Mouse (Mus musculus) granulocyte monocyte progenitor cell, adult 5-6 weeks (primary cell): ENCODE results near the gene F13b. TPM values are rescaled to one million over a fixed set of nuclear protein-coding genes. Genes with fewer than 3 reads are reported as not detected.

Experiments used
- ATAC-seq: replicated peaks from 2 replicates; pipeline ENCODE4 v1.8.0; 2016; ENCODE audit warnings: mild to moderate bottlenecking, moderate TSS enrichment, inconsistent platforms; ENCODE audit not compliant: poor library complexity, severe bottlenecking
- total RNA-seq, 2 experiments: library from RNA; stranded (forward) in 1 of 2; stranded (reverse) in 1 of 2; fragments of 200-712, 200-1000 nt in 1 of 2; fragments of >200 nt in 1 of 2; fragmentation: Nextera tagmentation in 1 of 2; gene quantifications; 2 replicates each; pipeline ENCODE4 v1.2.3; 2014 to 2017

F13b gene
- total RNA-seq (2014; fragmentation: Nextera tagmentation) (not detected in 2 replicates), total RNA-seq (2017) (not detected in 2 replicates)

- ATAC-seq, result no peak
Measured at GRCm38 (mm10) chr1:139501258-139501752, at the start of gene F13b. Gene F13b (plus strand): TSS chr1:139501702.

- ATAC-seq, result peak; percentile 94
Measured at GRCm38 (mm10) chr1:139454340-139455225, 46.9 kb upstream of the F13b start, which contains the start of gene Aspm. Gene Aspm (plus strand): TSS chr1:139454772.

- peak; percentile 23 for ATAC-seq
Measured at GRCm38 (mm10) chr1:139455226-139455869, 46.2 kb upstream of the F13b start.

GRCm38 (mm10) chr1:139460807-139461206, 40.7 kb upstream of the F13b start:
- peak; percentile 93 for ATAC-seq

GRCm38 (mm10) chr1:139465936-139466335, 35.6 kb upstream of the F13b start:
- ATAC-seq, result no peak

GRCm38 (mm10) chr1:139478898-139479297, 22.6 kb upstream of the F13b start:
- no peak for ATAC-seq

GRCm38 (mm10) chr1:139480246-139480645, 21.3 kb upstream of the F13b start:
- no peak for ATAC-seq

GRCm38 (mm10) chr1:139481146-139481545, 20.4 kb upstream of the F13b start:
- no peak for ATAC-seq

GRCm38 (mm10) chr1:139494630-139495029, 6.9 kb upstream of the F13b start:
- ATAC-seq, result no peak

- no peak for ATAC-seq
Measured at GRCm38 (mm10) chr1:139495408-139495807, 6.1 kb upstream of the F13b start.

GRCm38 (mm10) chr1:139496212-139496611, 5.3 kb upstream of the F13b start:
- no peak for ATAC-seq

- no peak for ATAC-seq
Measured at GRCm38 (mm10) chr1:139499751-139500150, 1.8 kb upstream of the F13b start.

GRCm38 (mm10) chr1:139514556-139514955, 13.1 kb downstream of the F13b start:
- no peak for ATAC-seq

- no peak for ATAC-seq
Measured at GRCm38 (mm10) chr1:139548536-139548935, 47.0 kb downstream of the F13b start.

- no peak for ATAC-seq
Measured at GRCm38 (mm10) chr1:139551311-139551710, 49.8 kb downstream of the F13b start.

GRCm38 (mm10) chr1:139560024-139560423, 58.5 kb downstream of the F13b start, which contains the start of gene Cfhr1:
Gene Cfhr1 (minus strand): TSS chr1:139560272.
- no peak for ATAC-seq

Other genes with a start within 250 kb of the F13b start
- not detected in 2 replicates for gene Crb1, start 124.6 kb upstream of the F13b start, total RNA-seq (2014; fragmentation: Nextera tagmentation)
- gene Crb1, start 124.6 kb upstream of the F13b start, total RNA-seq (2017), result not detected in 2 replicates
- gene Zbtb41, start 79.4 kb upstream of the F13b start, total RNA-seq (2014; fragmentation: Nextera tagmentation), result 9.7 and 11.8 TPM in 2 replicates
- gene Zbtb41, start 79.4 kb upstream of the F13b start, total RNA-seq (2017), result 14.1 and 21.3 TPM in 2 replicates
- gene Aspm, start 46.9 kb upstream of the F13b start, total RNA-seq (2014; fragmentation: Nextera tagmentation), result 5.7 and 10.3 TPM in 2 replicates
- gene Aspm, start 46.9 kb upstream of the F13b start, total RNA-seq (2017), result 26.3 and 29.6 TPM in 2 replicates
- not detected in 2 replicates for gene Cfhr1, start 58.6 kb downstream of the F13b start, total RNA-seq (2014; fragmentation: Nextera tagmentation)
- gene Cfhr1, start 58.6 kb downstream of the F13b start, total RNA-seq (2017), result not detected in 2 replicates